Mouse (Mus musculus) erythroblast, embryonic 14.5 days (primary cell): Measurements from ENCODE around the gene Slfn4. TPM values are rescaled to one million over a fixed set of nuclear protein-coding genes. Genes with fewer than 3 reads are reported as not detected.
A peak's percentile ranks its signal among the peaks of the same experiment; 100 is the strongest.
"Not testable (repeated sequence)": the region's sequence is repeated elsewhere in the genome, so short reads cannot be mapped to it uniquely, and the experiment has no call there.

Source experiments
- H3K27me3 ChIP-seq: 2 replicates; pipeline ENCODE4 v1.6.1; 2012; ENCODE audit warnings: inconsistent platforms; ENCODE audit not compliant: control insufficient read depth
- H3K36me3 ChIP-seq: 2 replicates; pipeline ENCODE4 v1.6.1; 2012; ENCODE audit warnings: mild to moderate bottlenecking, inconsistent platforms; ENCODE audit not compliant: control insufficient read depth
- H3K4me1 ChIP-seq: 2 replicates; pipeline ENCODE4 v1.6.1; 2012; ENCODE audit warnings: inconsistent platforms; ENCODE audit not compliant: control insufficient read depth
- H3K4me3 ChIP-seq: replicated peaks from 2 replicates; pipeline ENCODE3; 2012; ENCODE audit warnings: moderate library complexity, mild to moderate bottlenecking, inconsistent platforms
- H3K9me3 ChIP-seq: 2 replicates; pipeline ENCODE4 v1.6.1; 2012; ENCODE audit warnings: low read length, inconsistent platforms, mixed read lengths; ENCODE audit not compliant: control insufficient read depth
- GATA1 ChIP-seq: IDR thresholded peaks from 2 replicates; pipeline ENCODE4 v1.6.1; 2012; ENCODE audit warnings: low read length, inconsistent platforms, mixed read lengths
- TAL1 ChIP-seq: IDR thresholded peaks from 3 replicates; pipeline ENCODE4 v1.6.1; 2012; ENCODE audit warnings: low read length, inconsistent platforms, mixed read lengths
- polyA plus RNA-seq: library from polyadenylated mRNA; stranded (reverse); fragments of >175 nt; gene quantifications from 2 replicates; pipeline ENCODE4 v1.2.3, GENCODE M21; 2012

The Slfn4 gene
- polyA plus RNA-seq, result not detected in 2 replicates

GRCm38 (mm10) chr11:83174948-83175539 is at the start of gene Slfn4:
Gene Slfn4 (plus strand): TSS chr11:83175186.
- H3K27me3 ChIP-seq, result no peaks in the 10 kb centered on the region
- H3K4me3 ChIP-seq, result no peak within 1 kb of the TSS
- H3K36me3 ChIP-seq, result no peaks in the 10 kb centered on the region
- no peaks in the 10 kb centered on the region for H3K9me3 ChIP-seq
- H3K4me1 ChIP-seq, result no peaks in the 10 kb centered on the region
- TF ChIP-seq GATA1 (no peak), TAL1 (no peak)

DNA sequence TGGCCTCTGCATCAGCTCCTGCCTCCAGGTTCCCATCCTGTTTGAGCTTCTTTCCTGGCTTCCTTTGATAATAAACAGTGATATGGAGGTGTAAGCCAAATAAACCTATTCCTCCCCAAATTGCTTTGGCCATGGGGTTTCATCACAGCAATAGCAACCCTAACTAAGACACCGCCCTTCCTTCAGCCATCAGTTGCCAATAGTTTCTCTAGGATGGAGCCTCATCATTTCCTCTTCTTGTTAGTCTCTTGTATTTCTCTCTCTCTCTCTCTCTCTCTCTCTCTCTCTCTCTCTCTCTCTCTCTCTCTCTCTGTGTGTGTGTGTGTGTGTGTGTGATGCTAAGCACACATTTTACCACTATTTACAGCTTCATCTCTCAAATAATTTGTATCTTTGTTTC is 49.4 kb upstream of the Slfn4 start:
- not testable (repeated sequence) for H3K4me3 ChIP-seq, H3K27me3 ChIP-seq, H3K36me3 ChIP-seq, H3K9me3 ChIP-seq, H3K4me1 ChIP-seq

GRCm38 (mm10) chr11:83137253-83137652 is 37.7 kb upstream of the Slfn4 start:
- H3K4me3 ChIP-seq, H3K27me3 ChIP-seq: not testable (repeated sequence)

GRCm38 (mm10) chr11:83148939-83149338 is 26.0 kb upstream of the Slfn4 start:
- not testable (repeated sequence) for H3K36me3 ChIP-seq, H3K4me3 ChIP-seq, H3K4me1 ChIP-seq, H3K9me3 ChIP-seq, H3K27me3 ChIP-seq

More at GRCm38 (mm10) chr11:83137253-83137652, 37.7 kb upstream of the Slfn4 start:
- H3K4me1 ChIP-seq, H3K9me3 ChIP-seq, H3K36me3 ChIP-seq: not testable (repeated sequence)

DNA sequence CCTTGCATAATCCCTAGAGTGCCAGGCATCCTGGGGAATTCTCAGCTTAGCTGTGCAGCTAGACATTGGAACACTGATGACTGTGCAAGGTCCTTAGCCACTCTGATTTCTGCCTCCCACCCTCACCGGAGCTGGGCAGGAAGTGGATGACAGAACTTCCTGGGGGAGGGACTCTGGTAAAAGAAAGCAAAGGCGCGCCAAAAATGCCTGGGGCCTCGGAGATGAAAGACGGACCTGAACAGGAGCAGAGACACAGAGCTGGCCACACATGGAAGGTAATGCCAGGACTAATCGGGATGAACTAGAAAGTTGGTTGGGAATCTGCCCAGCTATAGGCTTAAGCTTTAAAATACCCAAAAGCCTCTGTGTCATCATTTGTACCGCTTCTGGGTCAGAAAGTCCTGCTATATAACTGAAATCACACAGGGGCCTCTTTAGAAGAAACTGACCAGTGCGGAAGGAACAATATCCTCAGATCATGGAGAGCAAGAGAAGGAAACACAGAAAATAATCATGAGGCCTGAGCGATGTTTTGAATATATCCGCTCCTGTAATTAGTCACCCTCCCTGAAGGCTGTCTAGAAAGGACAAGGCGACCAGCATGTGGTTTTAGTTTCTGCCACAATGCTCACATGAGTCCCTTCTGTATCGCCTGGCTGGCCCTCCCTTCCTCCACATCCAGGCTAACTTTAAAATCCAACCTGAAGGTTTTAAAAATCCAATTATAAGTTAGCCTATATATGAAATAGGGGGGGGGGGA is 16.3 kb downstream of the Slfn4 start, which contains the start of gene Slfn3:
TSS of gene Slfn3 (plus strand) at position 197 of the 760 bp plus-strand sequence.
- Histone ChIP-seq H3K4me1 (peaks cover 23% of the 10 kb centered on the region), H3K27me3 (no peaks in the 10 kb centered on the region), H3K4me3 (peak within 1 kb of the TSS; percentile 60), H3K36me3 (peaks cover 19% of the 10 kb centered on the region), H3K9me3 (no peaks in the 10 kb centered on the region)
- TF ChIP-seq TAL1 (no peak), GATA1 (no peak)

DNA sequence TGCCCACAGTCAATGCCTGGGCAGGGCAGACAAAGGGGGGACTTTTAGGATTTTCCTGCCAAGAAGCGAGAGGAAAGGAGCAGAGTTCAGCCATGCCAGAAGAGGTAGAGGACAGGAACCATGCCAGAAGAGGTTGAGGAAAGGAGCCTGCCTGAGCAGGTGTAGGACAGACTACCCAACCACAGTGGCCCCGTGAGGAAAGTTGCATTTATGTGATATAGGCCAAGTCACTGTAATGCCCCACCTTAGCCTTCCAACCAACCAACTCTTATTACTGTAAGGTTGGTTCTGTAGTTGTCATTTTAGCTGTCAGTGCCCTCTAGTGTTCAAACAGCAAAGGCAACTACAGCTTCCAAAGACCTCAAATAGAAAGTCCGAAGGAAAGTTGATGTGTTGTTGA is 17.0 kb downstream of the Slfn4 start:
- Histone ChIP-seq H3K4me1 (peaks cover 23% of the 10 kb centered on the region), H3K36me3 (peaks cover 19% of the 10 kb centered on the region), H3K4me3 (peak overlapping the region; percentile 60), H3K27me3 (no peaks in the 10 kb centered on the region), H3K9me3 (no peaks in the 10 kb centered on the region)
- TF ChIP-seq TAL1, result no peak
- TF ChIP-seq GATA1, result no peak

- Histone ChIP-seq H3K27me3 (no peaks in the 10 kb centered on the region), H3K36me3 (peaks cover 25% of the 10 kb centered on the region), H3K4me1 (no peaks in the 10 kb centered on the region), H3K9me3 (no peaks in the 10 kb centered on the region), H3K4me3 (no peak overlapping the region)
- TF ChIP-seq GATA1, result no peak
- no peak for TF ChIP-seq TAL1
Observed at GRCm38 (mm10) chr11:83205002-83205401, 30.0 kb downstream of the Slfn4 start.

GRCm38 (mm10) chr11:83216119-83216518 is 41.1 kb downstream of the Slfn4 start:
- Histone ChIP-seq H3K4me3 (no peak overlapping the region), H3K4me1 (peaks cover 4% of the 10 kb centered on the region), H3K27me3 (no peaks in the 10 kb centered on the region), H3K9me3 (no peaks in the 10 kb centered on the region), H3K36me3 (peaks cover 44% of the 10 kb centered on the region)
- TF ChIP-seq TAL1 (no peak), GATA1 (no peak)

- Histone ChIP-seq H3K4me3 (no peak overlapping the region), H3K9me3 (no peaks in the 10 kb centered on the region), H3K4me1 (peaks cover 20% of the 10 kb centered on the region), H3K36me3 (peaks cover 25% of the 10 kb centered on the region), H3K27me3 (no peaks in the 10 kb centered on the region)
- no peak for TF ChIP-seq TAL1
- no peak for TF ChIP-seq GATA1
Observed at GRCm38 (mm10) chr11:83221328-83221877, 46.4 kb downstream of the Slfn4 start.

- H3K4me3 ChIP-seq, result peak overlapping the region; percentile 85
- peaks cover 38% of the 10 kb centered on the region for H3K36me3 ChIP-seq
- TF ChIP-seq GATA1 (no peak), TAL1 (no peak)
- H3K4me1 ChIP-seq, result peaks cover 35% of the 10 kb centered on the region
- no peaks in the 10 kb centered on the region for H3K27me3 ChIP-seq
- no peaks in the 10 kb centered on the region for H3K9me3 ChIP-seq
Observed at GRCm38 (mm10) chr11:83223367-83223766, 48.4 kb downstream of the Slfn4 start.

DNA sequence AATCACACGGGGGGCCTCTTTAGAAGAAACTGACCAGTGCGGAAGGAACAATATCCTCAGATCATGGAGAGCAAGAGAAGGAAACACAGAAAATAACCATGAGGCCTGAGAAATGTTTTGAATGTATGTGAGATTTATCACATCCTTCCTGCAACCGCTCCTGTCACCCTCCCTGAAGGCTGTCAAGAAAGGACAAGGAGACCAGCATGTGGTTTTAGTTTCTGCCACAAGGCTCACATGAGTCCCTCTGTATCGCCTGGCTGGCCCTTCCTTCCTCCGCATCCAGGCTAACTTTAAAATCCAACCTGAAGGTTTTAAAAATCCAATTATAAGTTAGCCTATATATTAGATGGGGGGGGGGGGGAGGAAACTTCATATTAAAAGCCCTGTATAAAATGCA is 48.8 kb downstream of the Slfn4 start:
- Histone ChIP-seq H3K4me1 (peaks cover 38% of the 10 kb centered on the region), H3K36me3 (peaks cover 42% of the 10 kb centered on the region), H3K4me3 (peak overlapping the region; percentile 85)
- not testable (repeated sequence) for H3K9me3 ChIP-seq, H3K27me3 ChIP-seq
